Mouse (Mus musculus): Measurements from ENCODE around the gene Ppp1r35. TPM values are rescaled to one million over a fixed set of nuclear protein-coding genes. Genes with fewer than 3 reads are reported as not detected.

The Ppp1r35 gene
- polyA plus RNA-seq, 1 experiment from 2014 or later, result 17.2 TPM

DNA sequence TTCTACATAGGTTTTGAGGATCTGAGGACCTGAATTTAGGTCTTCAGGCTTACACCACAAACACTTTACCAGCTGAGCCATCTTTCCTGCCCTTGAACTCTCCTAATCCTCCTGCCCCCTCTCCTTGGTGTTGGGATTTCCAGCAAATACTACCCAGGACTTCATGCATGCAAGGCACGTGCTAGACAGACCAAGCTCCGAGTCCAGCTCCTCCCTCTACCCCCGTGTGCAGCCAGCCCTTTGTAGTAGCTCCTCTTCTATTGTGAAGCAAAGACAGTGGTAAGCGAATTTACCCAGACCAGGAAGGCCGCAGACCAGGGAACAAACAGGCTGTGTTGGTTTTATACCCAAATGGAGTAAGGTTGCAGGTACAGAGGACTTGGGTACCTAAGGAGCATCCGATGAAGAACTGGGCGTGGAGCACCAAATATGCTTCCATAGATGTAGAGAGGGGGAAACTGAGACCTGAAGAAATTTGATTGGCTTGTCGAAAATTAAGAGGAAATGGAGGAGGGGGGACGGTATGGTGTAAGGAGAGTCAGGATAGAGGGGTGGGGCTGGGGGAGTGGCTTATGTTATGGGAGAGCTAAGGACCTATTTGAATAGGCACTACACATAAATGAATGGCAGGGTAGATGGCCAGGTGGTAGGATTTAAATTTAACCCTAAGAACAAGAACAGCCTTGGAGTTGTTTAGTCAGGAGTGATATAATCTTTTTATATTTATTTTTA lies 13.9 kb upstream of the Ppp1r35 start:
- Histone ChIP-seq H3K9ac (ENCODE audit: low read length) (no peak overlapping the region), H3K27me3 (ENCODE audit: control insufficient read depth, insufficient read depth, low read length) (no peaks in the 10 kb centered on the region), H3K4me2 (replicated peaks; ENCODE audit: low read depth) (no peak overlapping the region), H3K27ac (replicated peaks) (no peak overlapping the region), H3K4me1 (replicated peaks; ENCODE audit: control insufficient read depth, insufficient read depth) (no peaks in the 10 kb centered on the region), H3K36me3 (ENCODE audit: control insufficient read depth, insufficient read depth, low read length) (no peaks in the 10 kb centered on the region), H3K9me3 (ENCODE audit: control insufficient read depth, low read length) (no peaks in the 10 kb centered on the region), H3K4me3 (ENCODE audit: low read depth, low read length) (no peak overlapping the region)
- DNase-seq (ENCODE audit: low spot score), result no peak
- WGBS, result 58% methylated on average over 9 of the region's 9 CpGs
- TF ChIP-seq CTCF (IDR thresholded peaks at IDR 0.05; ENCODE audit: low read depth), result no peak
- no peak for TF ChIP-seq EP300 (optimal IDR thresholded peaks at IDR 0.05)
- no peak for ATAC-seq (ENCODE audit: low FRiP score, low TSS enrichment)

DNA sequence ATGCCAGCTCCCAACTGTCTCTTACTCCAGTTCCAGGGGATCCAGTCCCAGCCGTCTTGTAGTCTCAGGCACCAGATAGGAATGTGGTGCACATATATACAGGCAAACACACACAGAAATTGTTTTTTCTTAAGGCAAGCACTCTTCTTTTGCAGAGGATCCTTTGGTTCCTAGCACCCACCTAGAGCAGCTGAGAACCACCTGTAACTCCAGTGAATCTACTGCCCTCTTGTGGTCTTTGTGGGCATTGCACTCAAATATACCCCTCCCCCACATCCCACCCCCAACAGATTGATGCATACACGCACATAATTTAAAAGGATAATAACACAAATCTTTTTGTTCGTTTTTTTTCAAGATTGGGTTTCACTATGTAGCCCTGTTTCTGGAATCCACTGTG lies 12.4 kb upstream of the Ppp1r35 start:
- Histone ChIP-seq H3K36me3 (ENCODE audit: control insufficient read depth, insufficient read depth, low read length) (no peaks in the 10 kb centered on the region), H3K9me3 (ENCODE audit: control insufficient read depth, low read length) (no peaks in the 10 kb centered on the region), H3K4me2 (replicated peaks; ENCODE audit: low read depth) (no peak overlapping the region), H3K4me3 (ENCODE audit: low read depth, low read length) (no peak overlapping the region), H3K9ac (ENCODE audit: low read length) (no peak overlapping the region), H3K4me1 (replicated peaks; ENCODE audit: control insufficient read depth, insufficient read depth) (no peaks in the 10 kb centered on the region), H3K27ac (replicated peaks) (no peak overlapping the region), H3K27me3 (ENCODE audit: control insufficient read depth, insufficient read depth, low read length) (no peaks in the 10 kb centered on the region)
- 67% methylated on average over 3 of the region's 3 CpGs for WGBS
- no peak for ATAC-seq (ENCODE audit: low FRiP score, low TSS enrichment)
- TF ChIP-seq CTCF (IDR thresholded peaks at IDR 0.05; ENCODE audit: low read depth) (peak; percentile 70), EP300 (optimal IDR thresholded peaks at IDR 0.05) (no peak)
- DNase-seq (ENCODE audit: low spot score), result no peak

DNA sequence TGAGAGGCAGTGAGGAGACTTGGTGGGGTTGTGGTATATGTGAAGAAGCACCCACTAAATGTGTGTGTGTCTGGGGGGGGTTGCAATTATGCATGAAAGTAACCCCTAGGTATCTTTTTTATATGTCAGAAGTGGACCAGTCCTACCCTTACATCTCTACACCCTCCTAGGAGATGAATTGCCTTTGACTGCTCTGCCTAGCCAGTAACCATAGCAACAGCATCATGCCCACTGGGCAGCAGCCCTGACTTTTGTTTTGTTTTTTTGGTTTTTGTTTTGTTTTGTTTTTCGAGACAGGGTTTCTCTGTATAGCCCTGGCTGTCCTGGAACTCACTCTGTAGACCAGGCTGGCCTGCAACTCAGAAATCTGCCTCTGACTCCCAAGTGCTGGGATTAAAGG lies 10.2 kb upstream of the Ppp1r35 start:
- H3K27ac ChIP-seq (replicated peaks), result no peak overlapping the region
- no peaks in the 10 kb centered on the region for H3K27me3 ChIP-seq (ENCODE audit: control insufficient read depth, insufficient read depth, low read length)
- H3K9me3 ChIP-seq (ENCODE audit: control insufficient read depth, low read length), result no peaks in the 10 kb centered on the region
- WGBS, result 65% methylated on average over 1 of the region's 1 CpGs
- H3K9ac ChIP-seq (ENCODE audit: low read length), result no peak overlapping the region
- no peak for DNase-seq (ENCODE audit: low spot score)
- TF ChIP-seq CTCF (IDR thresholded peaks at IDR 0.05; ENCODE audit: low read depth), result no peak
- no peak for TF ChIP-seq EP300 (optimal IDR thresholded peaks at IDR 0.05)
- ATAC-seq (ENCODE audit: low FRiP score, low TSS enrichment), result no peak
- H3K36me3 ChIP-seq (ENCODE audit: control insufficient read depth, insufficient read depth, low read length), result no peaks in the 10 kb centered on the region
- no peak overlapping the region for H3K4me3 ChIP-seq (ENCODE audit: low read depth, low read length)
- no peaks in the 10 kb centered on the region for H3K4me1 ChIP-seq (replicated peaks; ENCODE audit: control insufficient read depth, insufficient read depth)
- H3K4me2 ChIP-seq (replicated peaks; ENCODE audit: low read depth), result no peak overlapping the region

DNA sequence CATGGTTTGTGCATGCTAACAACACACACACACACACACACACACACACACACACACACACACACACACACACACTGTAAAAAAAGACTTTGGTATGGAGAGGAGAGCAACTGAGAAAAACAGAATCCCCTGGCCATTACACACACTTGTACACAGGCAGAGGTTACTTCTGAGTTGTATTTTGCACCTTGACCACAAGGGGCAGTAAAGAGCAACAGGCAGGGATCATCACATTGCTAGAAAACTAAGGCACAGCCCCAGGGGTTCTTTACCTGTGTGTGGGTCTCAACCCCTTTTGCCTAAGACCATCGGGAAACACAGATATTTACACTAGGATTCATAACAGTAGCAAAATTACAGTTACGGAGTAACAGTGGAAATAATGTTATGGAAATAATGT lies 7.9 kb upstream of the Ppp1r35 start:
- Histone ChIP-seq H3K4me3 (ENCODE audit: low read depth, low read length) (no peak overlapping the region), H3K27me3 (ENCODE audit: control insufficient read depth, insufficient read depth, low read length) (no peaks in the 10 kb centered on the region), H3K9me3 (ENCODE audit: control insufficient read depth, low read length) (no peaks in the 10 kb centered on the region), H3K4me2 (replicated peaks; ENCODE audit: low read depth) (no peak overlapping the region), H3K4me1 (replicated peaks; ENCODE audit: control insufficient read depth, insufficient read depth) (no peaks in the 10 kb centered on the region), H3K9ac (ENCODE audit: low read length) (no peak overlapping the region), H3K27ac (replicated peaks) (no peak overlapping the region), H3K36me3 (ENCODE audit: control insufficient read depth, insufficient read depth, low read length) (no peaks in the 10 kb centered on the region)
- no peak for TF ChIP-seq EP300 (optimal IDR thresholded peaks at IDR 0.05)
- TF ChIP-seq CTCF (IDR thresholded peaks at IDR 0.05; ENCODE audit: low read depth), result peak; percentile 94
- peak; percentile 39; the same call in 1 of the 2 replicates for ATAC-seq (ENCODE audit: low FRiP score, low TSS enrichment)
- 48% methylated on average over 2 of the region's 2 CpGs for WGBS
- no peak for DNase-seq (ENCODE audit: low spot score)

DNA sequence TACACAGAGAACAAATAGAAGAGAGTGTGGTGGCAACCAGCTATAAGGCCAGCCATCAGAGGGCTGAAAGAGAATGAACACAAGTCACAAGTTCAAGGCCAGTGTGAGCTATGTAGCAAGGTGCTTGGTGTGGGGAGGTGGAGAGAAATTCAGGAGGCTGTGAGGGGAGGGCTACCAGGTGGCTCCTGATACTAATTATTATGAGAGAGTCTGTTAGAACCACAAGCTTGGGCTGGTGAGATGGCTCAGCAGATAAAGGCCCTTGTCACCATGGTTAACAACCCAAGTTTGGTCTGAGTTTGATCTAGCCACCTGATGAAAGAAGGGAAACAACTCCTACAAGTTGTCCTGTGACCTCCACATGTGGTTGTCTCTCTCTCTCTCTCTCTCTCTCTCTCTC lies 5.9 kb upstream of the Ppp1r35 start:
- no peak overlapping the region for H3K27ac ChIP-seq (replicated peaks)
- TF ChIP-seq EP300 (optimal IDR thresholded peaks at IDR 0.05) (no peak), CTCF (IDR thresholded peaks at IDR 0.05; ENCODE audit: low read depth) (no peak)
- no peak overlapping the region for H3K4me3 ChIP-seq (ENCODE audit: low read depth, low read length)
- no peaks in the 10 kb centered on the region for H3K9me3 ChIP-seq (ENCODE audit: control insufficient read depth, low read length)
- H3K27me3 ChIP-seq (ENCODE audit: control insufficient read depth, insufficient read depth, low read length), result no peaks in the 10 kb centered on the region
- DNase-seq (ENCODE audit: low spot score) (no peak), ATAC-seq (ENCODE audit: low FRiP score, low TSS enrichment) (no peak)
- no peaks in the 10 kb centered on the region for H3K36me3 ChIP-seq (ENCODE audit: control insufficient read depth, insufficient read depth, low read length)
- no peak overlapping the region for H3K4me2 ChIP-seq (replicated peaks; ENCODE audit: low read depth)
- H3K4me1 ChIP-seq (replicated peaks; ENCODE audit: control insufficient read depth, insufficient read depth), result no peaks in the 10 kb centered on the region
- H3K9ac ChIP-seq (ENCODE audit: low read length), result no peak overlapping the region

DNA sequence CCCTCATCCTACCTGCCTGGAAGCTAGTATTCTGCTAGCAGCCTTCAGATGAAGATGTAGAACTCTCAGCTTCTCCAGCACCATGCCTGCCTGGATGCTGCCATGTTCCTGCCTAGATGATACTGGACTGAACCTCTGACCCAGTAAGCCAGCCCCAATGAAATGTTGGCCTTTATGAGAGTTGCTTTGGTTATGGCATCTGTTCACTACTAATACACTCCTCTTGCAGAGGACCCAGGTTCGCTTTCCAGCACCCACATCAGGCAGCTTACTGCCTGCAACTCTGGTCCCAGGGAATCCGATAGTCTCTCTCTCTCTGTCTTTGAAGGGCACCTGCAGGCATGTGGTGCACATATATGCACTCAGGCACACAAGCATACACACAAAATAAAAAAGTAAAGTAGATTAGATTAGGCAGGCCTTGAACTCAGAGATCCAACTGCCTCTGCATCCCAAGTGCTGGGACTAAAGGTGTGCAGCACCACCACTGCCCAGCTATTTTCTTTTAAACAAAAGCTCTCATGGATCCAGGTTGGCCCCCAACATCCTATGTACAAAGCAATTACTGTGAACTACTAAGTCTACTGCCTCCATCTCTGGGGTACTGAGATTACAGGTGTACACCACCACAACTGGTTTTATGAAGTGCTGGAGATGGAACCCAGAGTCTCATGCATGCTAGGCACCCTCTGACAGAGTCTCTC lies 2.9 kb upstream of the Ppp1r35 start:
- H3K4me2 ChIP-seq (replicated peaks; ENCODE audit: low read depth), result no peak overlapping the region
- H3K4me1 ChIP-seq (replicated peaks; ENCODE audit: control insufficient read depth, insufficient read depth), result no peaks in the 10 kb centered on the region
- 0 out of 2 replicates have a peak, but pooled peaks cover 1% of the 10 kb centered on the region for H3K36me3 ChIP-seq (ENCODE audit: control insufficient read depth, insufficient read depth, low read length)
- ATAC-seq (ENCODE audit: low FRiP score, low TSS enrichment) (no peak), DNase-seq (ENCODE audit: low spot score) (peak; percentile 8)
- no peaks in the 10 kb centered on the region for H3K9me3 ChIP-seq (ENCODE audit: control insufficient read depth, low read length)
- 87% methylated on average over 2 of the region's 2 CpGs for WGBS
- no peak overlapping the region for H3K4me3 ChIP-seq (ENCODE audit: low read depth, low read length)
- H3K27me3 ChIP-seq (ENCODE audit: control insufficient read depth, insufficient read depth, low read length), result no peaks in the 10 kb centered on the region
- 0 out of 2 replicates have a peak overlapping the region, but pooled peaks have one; percentile 14 for H3K27ac ChIP-seq (replicated peaks)
- no peak for TF ChIP-seq CTCF (IDR thresholded peaks at IDR 0.05; ENCODE audit: low read depth)
- no peak overlapping the region for H3K9ac ChIP-seq (ENCODE audit: low read length)
